ENCODE assay signal across 21 mouse cellular contexts in genomic region chrX:47229506-47229905, GRCm38 (mm10).
"Had no signal": no experiment of that assay in that cellular context is flagged by ENCODE, and none has a peak within 500 bp of the region (broad histone marks: within the 10 kb centered on the region; RNA-seq: fewer than 3 reads in every experiment).

No protein-coding gene starts in this region.

- H3K4me1 ChIP-seq: limb, embryonic 12.5 days; limb, embryonic 15.5 days; lung, embryonic 15.5 days; megakaryocyte, embryonic 14.5 days; neural tube, embryonic 13.5 days; stomach, embryonic 15.5 days had no signal

- H3K4me2 ChIP-seq: limb, embryonic 12.5 days; limb, embryonic 15.5 days; liver, embryonic 11.5 days; lung, embryonic 15.5 days; neural tube, embryonic 13.5 days; stomach, embryonic 15.5 days had no signal

- ATAC-seq: liver, postnatal 0 days; midbrain, embryonic 16.5 days had no signal

- H3K9me3 ChIP-seq: limb, embryonic 12.5 days; limb, embryonic 15.5 days; lung, embryonic 15.5 days; megakaryocyte, embryonic 14.5 days; neural tube, embryonic 13.5 days; stomach, embryonic 15.5 days had no signal

- H3K36me3 ChIP-seq: limb, embryonic 12.5 days; limb, embryonic 15.5 days; lung, embryonic 15.5 days; neural tube, embryonic 13.5 days; stomach, embryonic 15.5 days had no signal

- H3K4me3 ChIP-seq: limb, embryonic 12.5 days; limb, embryonic 15.5 days; lung, embryonic 15.5 days; megakaryocyte, embryonic 14.5 days; myocyte; neural tube, embryonic 13.5 days; stomach, embryonic 15.5 days had no signal

- H3K27me3 ChIP-seq: limb, embryonic 12.5 days; limb, embryonic 15.5 days; lung, embryonic 15.5 days; megakaryocyte, embryonic 14.5 days; neural tube, embryonic 13.5 days; stomach, embryonic 15.5 days had no signal

- H3K9ac ChIP-seq: limb, embryonic 12.5 days; limb, embryonic 15.5 days; liver, embryonic 14.5 days; liver, postnatal 0 days; lung, embryonic 15.5 days; neural tube, embryonic 13.5 days; stomach, embryonic 15.5 days had no signal

- DNase-seq: kidney, adult 9 months; kidney, postnatal 14 days; kidney, postnatal 4 days; left cerebral cortex, postnatal 4 days; liver, postnatal 0 days; lung, postnatal 10 days; lung, postnatal 36 days; retina, postnatal 1 day; right cerebral cortex, postnatal 25 days; spleen, adult 18-20 months; thymus, postnatal 36 days had no signal

- H3K27ac ChIP-seq: limb, embryonic 12.5 days; limb, embryonic 15.5 days; liver, embryonic 14.5 days; lung, embryonic 15.5 days; neural tube, embryonic 13.5 days; stomach, embryonic 15.5 days had no signal
